Mouse (Mus musculus) C2C12 (cell line): ENCODE data around the gene Rras2. TPM values are rescaled to one million over a fixed set of nuclear protein-coding genes. Genes with fewer than 3 reads are reported as not detected.
A peak's percentile ranks its signal among the peaks of the same experiment; 100 is the strongest.

Source experiments
- H3K27me3 ChIP-seq: one replicate; pipeline ENCODE4 v1.6.1; 2011; ENCODE audit not compliant: control insufficient read depth, insufficient read depth, insufficient read length
- H3K36me3 ChIP-seq: one replicate; pipeline ENCODE4 v1.6.1; 2011; ENCODE audit not compliant: control insufficient read depth, insufficient read depth
- H3K4me3 ChIP-seq: one replicate; pipeline ENCODE4 v1.5.1; 2011; ENCODE audit warnings: mild to moderate bottlenecking, control low read depth; ENCODE audit not compliant: poor library complexity, insufficient read depth, severe bottlenecking
- H3K79me2 ChIP-seq: one replicate; pipeline ENCODE4 v1.6.1; 2011; ENCODE audit not compliant: control insufficient read depth, insufficient read depth
- H3K79me3 ChIP-seq: one replicate; pipeline ENCODE4 v1.6.1; 2011; ENCODE audit warnings: low read depth, control low read depth
- H3ac ChIP-seq: one replicate; pipeline ENCODE3; 2011; ENCODE audit warnings: low read depth; ENCODE audit not compliant: control insufficient read depth, insufficient read length
- CEBPB ChIP-seq: IDR thresholded peaks from one replicate; pipeline ENCODE4 v1.6.1; 2011; ENCODE audit warnings: low read depth, mild to moderate bottlenecking, control low read depth, moderate library complexity
- CTCF ChIP-seq: IDR thresholded peaks from one replicate; pipeline ENCODE4 v1.5.1; 2011; ENCODE audit not compliant: control insufficient read depth, insufficient read depth, insufficient read length
- FOSL1 ChIP-seq: IDR thresholded peaks from one replicate; pipeline ENCODE4 v1.8.0; 2011; ENCODE audit warnings: mild to moderate bottlenecking, low read length; ENCODE audit not compliant: poor library complexity, insufficient read depth, severe bottlenecking
- MAX ChIP-seq: IDR thresholded peaks from one replicate; pipeline ENCODE4 v1.6.1; 2011; ENCODE audit warnings: mild to moderate bottlenecking, control low read depth
- MYOD1 ChIP-seq: IDR thresholded peaks from one replicate; pipeline ENCODE4 v1.6.1; 2011; ENCODE audit warnings: low read depth; ENCODE audit not compliant: control insufficient read depth, insufficient read length
- MYOG ChIP-seq: IDR thresholded peaks from one replicate; pipeline ENCODE4 v1.6.1; 2011; ENCODE audit not compliant: control insufficient read depth, insufficient read length; ENCODE audit errors: extremely low read depth
- USF1 ChIP-seq: IDR thresholded peaks from one replicate; pipeline ENCODE4 v1.6.1; 2011; ENCODE audit warnings: low read depth, mild to moderate bottlenecking, control low read depth, moderate library complexity
- polyA plus RNA-seq: library from polyadenylated mRNA; unstranded; fragments of >200 nt; fragmentation: generic; extraction: Trizol; gene quantifications from one replicate; pipeline ENCODE4 v1.2.1, GENCODE M21; 2012; ENCODE audit warnings: missing spikeins

Rras2 gene
- polyA plus RNA-seq, 1 experiment = 55.3 TPM

- no peaks in the 10 kb centered on the region for H3K79me3 ChIP-seq
- H3K79me2 ChIP-seq = no peaks in the 10 kb centered on the region
- no peak overlapping the region for H3ac ChIP-seq
- H3K27me3 ChIP-seq = no peaks in the 10 kb centered on the region
- H3K36me3 ChIP-seq = no peaks in the 10 kb centered on the region
- TF ChIP-seq MYOG (no peak), MYOD1 (peak; percentile 77)
- no peak overlapping the region for H3K4me3 ChIP-seq
Measured at GRCm38 (mm10) chr7:114155053-114155865, 37.7 kb upstream of the Rras2 start.

GRCm38 (mm10) chr7:114151036-114151780 is 33.6 kb upstream of the Rras2 start:
- no peaks in the 10 kb centered on the region for H3K27me3 ChIP-seq
- H3K36me3 ChIP-seq = no peaks in the 10 kb centered on the region
- no peaks in the 10 kb centered on the region for H3K79me2 ChIP-seq
- no peak overlapping the region for H3K4me3 ChIP-seq
- H3K79me3 ChIP-seq = no peaks in the 10 kb centered on the region
- no peak overlapping the region for H3ac ChIP-seq
- TF ChIP-seq USF1 (no peak), CTCF (no peak)

DNA sequence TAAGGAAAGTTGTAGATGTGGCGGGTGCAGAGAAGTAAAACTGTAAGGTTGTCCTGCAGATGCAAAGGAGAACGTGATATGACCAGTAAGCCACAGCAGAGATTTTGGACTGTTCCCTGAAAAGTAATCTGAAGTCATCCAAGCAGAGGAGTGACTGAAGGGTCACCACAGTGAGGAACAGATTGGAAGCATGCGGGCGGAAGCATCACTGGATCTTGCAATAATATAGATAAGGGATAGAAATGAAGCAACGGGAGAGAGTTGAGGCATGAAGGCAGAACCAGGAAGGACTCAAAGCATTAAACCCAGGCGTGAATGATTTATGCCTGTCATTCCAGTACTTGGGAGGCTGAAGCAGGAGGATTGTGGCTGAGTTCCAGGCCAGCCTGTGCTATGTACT is 32.0 kb upstream of the Rras2 start:
- H3ac ChIP-seq = no peak overlapping the region
- no peaks in the 10 kb centered on the region for H3K79me2 ChIP-seq
- TF ChIP-seq MYOD1 (no peak), MYOG (no peak), FOSL1 (no peak), CEBPB (no peak), MAX (no peak), USF1 (no peak), CTCF (no peak)

DNA sequence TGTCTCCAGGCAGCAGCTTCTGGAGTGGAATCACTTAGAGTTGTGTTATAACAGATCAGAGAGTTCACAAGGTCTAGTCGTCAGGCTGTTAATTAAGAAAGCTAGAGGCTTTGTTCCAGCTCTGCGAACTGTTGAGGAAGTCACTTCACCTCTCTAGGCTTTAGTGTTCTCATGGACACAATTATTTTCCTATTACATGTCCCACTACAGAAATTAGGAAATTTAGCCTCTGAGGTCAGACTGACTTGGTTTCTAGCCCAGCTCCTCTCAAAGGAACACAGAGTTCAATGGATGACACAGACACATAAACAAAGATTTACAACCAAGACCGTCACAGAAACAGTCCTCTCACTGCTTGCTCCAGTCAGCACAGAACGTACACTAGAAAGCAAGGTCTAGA is 31.6 kb upstream of the Rras2 start:
- TF ChIP-seq MYOD1 (no peak), USF1 (no peak), CEBPB (no peak)
- no peaks in the 10 kb centered on the region for H3K36me3 ChIP-seq
- no peak overlapping the region for H3ac ChIP-seq
- no peaks in the 10 kb centered on the region for H3K79me3 ChIP-seq
- no peaks in the 10 kb centered on the region for H3K79me2 ChIP-seq
- H3K27me3 ChIP-seq = no peaks in the 10 kb centered on the region
- no peak overlapping the region for H3K4me3 ChIP-seq

More for the DNA sequence above, 32.0 kb upstream of the Rras2 start:
- no peaks in the 10 kb centered on the region for H3K27me3 ChIP-seq
- no peaks in the 10 kb centered on the region for H3K79me3 ChIP-seq
- H3K36me3 ChIP-seq = no peaks in the 10 kb centered on the region
- H3K4me3 ChIP-seq = no peak overlapping the region

GRCm38 (mm10) chr7:114145841-114146240 is 28.3 kb upstream of the Rras2 start:
- no peaks in the 10 kb centered on the region for H3K27me3 ChIP-seq
- no peaks in the 10 kb centered on the region for H3K36me3 ChIP-seq
- no peak overlapping the region for H3K4me3 ChIP-seq
- TF ChIP-seq CEBPB (no peak), FOSL1 (no peak), CTCF (no peak), MAX (no peak), MYOD1 (no peak), MYOG (no peak), USF1 (no peak)
- no peaks in the 10 kb centered on the region for H3K79me3 ChIP-seq
- no peaks in the 10 kb centered on the region for H3K79me2 ChIP-seq
- H3ac ChIP-seq = no peak overlapping the region

- TF ChIP-seq MYOD1 (no peak), MYOG (no peak), CTCF (no peak), MAX (no peak), USF1 (no peak), FOSL1 (no peak), CEBPB (no peak)
- no peaks in the 10 kb centered on the region for H3K79me3 ChIP-seq
- no peak overlapping the region for H3ac ChIP-seq
- H3K4me3 ChIP-seq = no peak overlapping the region
- no peaks in the 10 kb centered on the region for H3K27me3 ChIP-seq
- no peaks in the 10 kb centered on the region for H3K79me2 ChIP-seq
- H3K36me3 ChIP-seq = no peaks in the 10 kb centered on the region
Measured at GRCm38 (mm10) chr7:114142151-114142798, 24.7 kb upstream of the Rras2 start.
